Mouse (Mus musculus) kidney, embryonic 14.5 days (tissue): ENCODE data around the gene Armh4. TPM values are rescaled to one million over a fixed set of nuclear protein-coding genes. Genes with fewer than 3 reads are reported as not detected.
"Not testable (repeated sequence)": the region's sequence is repeated elsewhere in the genome, so short reads cannot be mapped to it uniquely, and the experiment has no call there.

ENCODE experiments used
- ATAC-seq: fragments of 200-750 bp; cut with Nextera tagmentation; 2 replicates; pipeline ENCODE4 v1.8.0; 2017; ENCODE audit warnings: moderate number of reproducible peaks, mild to moderate bottlenecking, moderate TSS enrichment, moderate library complexity; ENCODE audit not compliant: low FRiP score, low TSS enrichment
- H3K27ac ChIP-seq: fragments of 300-500 bp; sonication (generic); 2 replicates; pipeline ENCODE4 v1.5.1; 2014; ENCODE audit warnings: low read depth, mild to moderate bottlenecking, low read length, moderate library complexity, mixed read lengths
- H3K27me3 ChIP-seq: fragments of 300-500 bp; sonication (generic); 2 replicates; pipeline ENCODE4 v1.6.1; 2014; ENCODE audit warnings: mild to moderate bottlenecking, low read length; ENCODE audit not compliant: control insufficient read depth, insufficient read depth
- H3K36me3 ChIP-seq: fragments of 300-500 bp; sonication (generic); 2 replicates; pipeline ENCODE4 v1.6.1; 2014; ENCODE audit warnings: low read length, mixed read lengths; ENCODE audit not compliant: control insufficient read depth, insufficient read depth
- H3K4me1 ChIP-seq: fragments of 300-500 bp; sonication (generic); 2 replicates; pipeline ENCODE4 v1.6.1; 2014; ENCODE audit warnings: low read length, mixed read lengths; ENCODE audit not compliant: control insufficient read depth, insufficient read depth
- H3K4me2 ChIP-seq: fragments of 300-500 bp; sonication (generic); replicated peaks from 2 replicates; pipeline ENCODE4 v1.6.1; 2014; ENCODE audit warnings: low read depth, mild to moderate bottlenecking, low read length
- H3K4me3 ChIP-seq: fragments of 300-500 bp; sonication (generic); 2 replicates; pipeline ENCODE4 v1.5.1; 2014; ENCODE audit warnings: mild to moderate bottlenecking, low read length
- H3K9ac ChIP-seq: fragments of 300-500 bp; sonication (generic); 2 replicates; pipeline ENCODE4 v1.6.1; 2014; ENCODE audit warnings: low read depth, mild to moderate bottlenecking, low read length, moderate library complexity
- H3K9me3 ChIP-seq: fragments of 300-500 bp; sonication (generic); 2 replicates; pipeline ENCODE4 v1.6.1; 2016; ENCODE audit warnings: low read length; ENCODE audit not compliant: control insufficient read depth
- WGBS: fragments of 180-500 bp; shearing (Covaris S2); extraction: QIAGEN DNeasy Blood & Tissue Kit; methylation state at CpG from one replicate; pipeline ENCODE4 v1.1.7; 2014; 5-methylcytosine and 5-hydroxymethylcytosine counted together
- polyA plus RNA-seq: library from polyadenylated mRNA; unstranded; fragments of >200 nt; fragmentation: Nextera tagmentation; extraction: Ambion mirVana; gene quantifications from 2 replicates; pipeline ENCODE4 v1.2.1, GENCODE M21; 2014

The Armh4 gene
- 3.5 and 5.2 TPM in 2 replicates for polyA plus RNA-seq

DNA sequence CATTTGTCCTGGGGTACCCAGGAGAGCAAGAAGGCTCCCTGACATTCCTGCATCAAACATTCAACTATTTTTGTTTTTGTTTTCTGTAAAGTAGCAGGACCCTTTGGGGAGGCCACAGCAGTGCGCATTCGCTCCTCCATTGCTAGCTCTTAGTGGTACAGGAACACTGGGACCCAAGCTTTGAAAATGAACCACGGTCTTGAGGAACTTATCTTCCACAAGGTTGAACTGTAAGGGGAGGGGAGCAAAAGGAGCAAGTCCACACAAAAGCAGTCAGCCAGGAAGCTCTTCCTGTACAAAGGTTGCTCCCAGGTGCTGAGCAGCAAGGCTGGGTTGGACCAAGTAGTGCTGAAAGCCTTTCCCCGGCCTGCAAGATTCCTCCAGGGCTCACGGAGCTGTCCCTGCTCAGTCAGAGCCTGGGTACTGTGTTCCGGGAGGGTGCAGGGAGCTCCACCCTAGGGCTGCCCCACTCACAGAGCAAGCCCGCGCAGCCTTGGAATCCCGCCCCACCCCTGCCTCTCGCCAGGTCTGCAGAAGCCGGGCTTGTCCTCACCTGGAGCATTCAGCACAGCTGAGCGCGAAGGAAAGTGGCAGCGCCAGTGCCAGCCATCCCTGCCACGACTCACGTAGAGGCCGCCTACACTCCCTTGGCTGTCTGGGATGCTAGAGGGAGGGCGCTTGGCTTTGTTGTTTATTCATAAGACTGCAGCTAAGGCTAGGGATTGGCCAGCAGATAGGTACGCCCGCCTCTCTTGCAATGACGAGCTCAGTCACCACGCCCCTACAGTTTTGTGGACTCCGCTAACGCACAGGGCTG lies at the start of gene Armh4:
Armh4 (minus strand) TSS at position 669 of the 817 bp plus-strand sequence.
- Histone ChIP-seq H3K4me2 (peak within 1 kb of the TSS; percentile 79), H3K9ac (peak within 1 kb of the TSS; percentile 45), H3K9me3 (no peaks in the 10 kb centered on the region), H3K27ac (no peak within 1 kb of the TSS; the same call in 1 of the 2 replicates), H3K36me3 (no peaks in the 10 kb centered on the region), H3K4me3 (peak within 1 kb of the TSS; percentile 57), H3K27me3 (no peaks in the 10 kb centered on the region), H3K4me1 (no peaks in the 10 kb centered on the region)
- WGBS: under 1% methylated on average over 24 of the region's 24 CpGs
- ATAC-seq: peak; percentile 100

DNA sequence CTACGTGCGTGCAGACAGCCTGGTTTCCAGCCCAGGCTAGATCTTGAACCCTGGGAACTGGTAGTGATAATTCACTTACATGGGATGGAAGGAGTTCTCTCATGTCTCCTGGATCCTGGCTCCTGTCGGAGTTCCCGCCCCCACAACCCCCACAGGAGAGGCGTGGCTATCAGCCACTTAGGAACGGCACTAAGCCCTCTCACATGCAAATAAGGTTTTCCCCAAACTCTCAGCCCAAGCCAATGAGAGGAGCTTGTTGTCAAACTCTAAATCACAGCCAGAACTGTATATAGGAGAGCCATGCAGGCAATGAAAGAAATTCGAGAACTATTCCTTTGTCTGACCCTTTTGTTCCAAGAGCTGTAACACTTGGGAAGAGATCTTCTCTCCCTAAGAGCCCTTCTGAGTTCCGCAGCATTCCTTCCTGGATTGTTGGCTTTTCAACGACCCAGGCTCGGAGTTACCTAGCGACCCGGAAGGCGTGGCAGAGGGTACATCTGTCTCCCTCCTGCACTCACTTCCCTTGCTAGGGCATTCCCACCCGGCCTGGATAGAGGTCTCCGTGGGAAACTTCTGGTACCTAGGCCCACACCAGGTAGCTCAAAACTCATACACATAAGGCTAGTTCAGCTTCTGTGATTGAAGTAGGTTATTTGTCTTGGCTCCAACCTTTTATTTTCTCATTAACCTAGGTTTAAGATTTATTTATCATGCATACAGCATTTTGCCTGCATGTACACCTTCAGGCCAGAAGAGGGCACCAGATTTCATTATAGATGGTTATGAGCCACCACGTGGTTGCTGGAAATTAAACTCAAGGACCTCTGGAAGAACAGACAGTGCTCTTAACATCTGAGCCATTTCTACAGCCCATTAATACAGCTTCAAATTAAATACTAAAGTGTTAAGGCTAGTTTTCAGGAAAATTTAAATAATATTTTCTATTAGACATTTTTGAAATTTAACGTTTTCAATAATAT lies 46.3 kb upstream of the Armh4 start:
- 12% methylated on average over 17 of the region's 17 CpGs for WGBS
- Histone ChIP-seq H3K9me3 (no peaks in the 10 kb centered on the region), H3K36me3 (no peaks in the 10 kb centered on the region), H3K27ac (no peak overlapping the region), H3K9ac (no peak overlapping the region), H3K4me2 (peak overlapping the region; percentile 42), H3K4me3 (peak overlapping the region; percentile 14; the same call in 1 of the 2 replicates), H3K27me3 (no peaks in the 10 kb centered on the region), H3K4me1 (no peaks in the 10 kb centered on the region)
- peak; percentile 91 for ATAC-seq

DNA sequence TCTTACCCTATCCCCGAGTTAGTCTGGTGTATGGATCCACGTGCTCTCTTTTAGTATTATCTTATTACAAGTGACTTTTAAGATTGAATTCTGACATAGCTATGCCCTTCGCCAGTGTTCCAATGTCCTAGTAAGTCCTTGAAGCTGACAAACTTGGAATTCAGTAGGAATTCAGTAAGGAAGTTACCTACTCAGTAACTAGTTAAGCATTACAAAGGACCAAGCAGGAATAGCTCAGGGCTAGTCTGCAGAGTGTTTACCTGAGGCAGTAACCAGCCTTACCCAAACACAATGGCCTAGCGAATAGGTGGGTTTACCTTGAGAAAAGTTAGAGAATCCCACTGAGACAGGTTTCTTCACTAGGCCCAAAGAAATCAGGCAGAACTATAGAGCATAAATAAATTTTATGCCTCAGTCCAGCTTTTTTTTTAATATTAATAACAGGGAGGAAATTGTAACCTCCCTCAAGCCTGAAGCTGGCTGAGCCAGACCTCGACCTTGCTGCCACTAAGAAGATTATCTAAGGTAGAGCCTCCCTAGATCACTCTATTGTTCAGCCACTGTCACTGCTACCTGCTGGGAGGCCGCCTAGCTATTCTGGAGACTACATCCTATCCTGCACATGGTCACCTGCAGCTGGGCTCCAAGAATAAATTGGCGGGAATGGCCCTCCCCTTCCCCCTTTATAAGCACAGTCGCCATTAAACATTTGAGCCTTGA lies 36.7 kb upstream of the Armh4 start:
- H3K4me1 ChIP-seq, H3K36me3 ChIP-seq, H3K4me3 ChIP-seq, H3K27me3 ChIP-seq, H3K9me3 ChIP-seq, H3K4me2 ChIP-seq, H3K27ac ChIP-seq, H3K9ac ChIP-seq, ATAC-seq: not testable (repeated sequence)
- 83% methylated on average over 8 of the region's 8 CpGs for WGBS

- not testable (repeated sequence) for H3K4me1 ChIP-seq, H3K27ac ChIP-seq, H3K9me3 ChIP-seq, ATAC-seq, H3K9ac ChIP-seq, H3K4me2 ChIP-seq, H3K27me3 ChIP-seq, H3K36me3 ChIP-seq, H3K4me3 ChIP-seq
- WGBS: 87% methylated on average over 6 of the region's 6 CpGs
Observed at GRCm38 (mm10) chr14:49818713-49819208, 35.6 kb upstream of the Armh4 start.

- H3K4me2 ChIP-seq, H3K4me1 ChIP-seq, H3K9ac ChIP-seq, H3K4me3 ChIP-seq, H3K27me3 ChIP-seq, H3K27ac ChIP-seq, ATAC-seq, H3K9me3 ChIP-seq, H3K36me3 ChIP-seq: not testable (repeated sequence)
- 85% methylated on average over 9 of the region's 9 CpGs for WGBS
Observed at GRCm38 (mm10) chr14:49812966-49813365, 29.8 kb upstream of the Armh4 start.

DNA sequence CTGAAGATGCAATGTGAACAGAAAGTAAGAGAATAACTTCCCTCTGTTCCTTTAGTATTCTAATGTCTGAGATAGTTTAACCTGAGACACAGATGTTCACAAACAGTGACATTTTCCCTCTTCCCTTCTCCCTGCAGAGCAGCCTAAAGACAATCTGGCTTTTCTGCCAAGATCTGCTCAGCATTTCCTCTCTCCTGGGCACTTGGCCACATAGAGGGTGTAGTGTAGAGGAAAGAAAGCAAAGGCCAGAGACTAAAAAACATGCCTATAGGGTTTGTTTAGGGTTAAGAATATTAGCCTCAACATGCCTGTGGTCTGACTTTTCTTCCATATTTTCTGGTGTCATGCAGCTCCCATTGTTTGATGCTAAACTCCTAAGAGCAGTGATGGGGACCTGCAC lies 21.9 kb upstream of the Armh4 start:
- not testable (repeated sequence) for H3K4me2 ChIP-seq

DNA sequence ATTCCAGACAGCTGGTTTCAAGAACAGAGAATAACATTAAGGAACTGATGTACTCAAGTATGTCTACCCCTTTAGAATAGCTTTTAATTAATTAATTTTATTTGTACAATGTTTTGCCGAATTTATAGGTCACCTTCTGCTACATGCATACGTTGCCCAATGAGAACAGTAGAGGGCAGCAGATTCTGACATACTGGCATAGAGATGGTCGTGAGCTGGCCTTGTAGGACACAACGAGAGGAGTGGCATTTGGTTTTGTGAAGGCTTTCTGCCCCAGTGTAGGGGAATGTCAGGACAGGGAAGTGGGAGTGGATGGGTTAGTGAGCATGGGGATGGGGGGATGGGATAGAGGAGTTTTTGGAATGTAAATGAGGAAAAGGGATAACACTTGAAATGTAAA lies 18.3 kb upstream of the Armh4 start:
- no peak overlapping the region for H3K27ac ChIP-seq
- no peaks in the 10 kb centered on the region for H3K36me3 ChIP-seq
- no peaks in the 10 kb centered on the region for H3K9me3 ChIP-seq
- no peaks in the 10 kb centered on the region for H3K4me1 ChIP-seq
- no peak overlapping the region for H3K4me3 ChIP-seq
- WGBS: 16% methylated on average over 4 of the region's 4 CpGs
- ATAC-seq: no peak
- no peaks in the 10 kb centered on the region for H3K27me3 ChIP-seq
- no peak overlapping the region for H3K4me2 ChIP-seq
- H3K9ac ChIP-seq: no peak overlapping the region

More for the DNA sequence above, 21.9 kb upstream of the Armh4 start:
- H3K27ac ChIP-seq, H3K4me3 ChIP-seq, H3K36me3 ChIP-seq, H3K27me3 ChIP-seq, H3K9ac ChIP-seq, H3K4me1 ChIP-seq, ATAC-seq, H3K9me3 ChIP-seq: not testable (repeated sequence)

GRCm38 (mm10) chr14:49793948-49794347 lies 10.8 kb upstream of the Armh4 start:
- Histone ChIP-seq H3K36me3 (no peaks in the 10 kb centered on the region), H3K4me3 (no peak overlapping the region), H3K9me3 (no peaks in the 10 kb centered on the region), H3K27me3 (no peaks in the 10 kb centered on the region), H3K4me1 (no peaks in the 10 kb centered on the region), H3K27ac (no peak overlapping the region), H3K9ac (no peak overlapping the region), H3K4me2 (no peak overlapping the region)
- WGBS: 87% methylated on average over 4 of the region's 4 CpGs
- ATAC-seq: no peak
